ENCODE assay signal across 8 mouse cellular contexts in genomic region chr5:53123525-53124286, GRCm38 (mm10).
DNase-seq lines count a peak whose midpoint lies in the region; ATAC-seq and TF ChIP-seq lines count a peak whose summit lies in the region.
"Had no signal": no experiment of that assay in that cellular context is flagged by ENCODE, and none has a peak within 500 bp of the region (broad histone marks: within the 10 kb centered on the region; RNA-seq: fewer than 3 reads in every experiment).

No protein-coding gene starts in this region.

- H3K4me2 ChIP-seq in embryonic facial prominence, embryonic 11.5 days (ENCODE audit: low read depth, low read length), result no peak overlapping the region
- no peak overlapping the region for H3K4me2 ChIP-seq in intestine, embryonic 14.5 days (ENCODE audit: low read length)
- H3K4me2 ChIP-seq in stomach, postnatal 0 days (replicated peaks; ENCODE audit: low read depth), result no peak overlapping the region
- H3K4me2 ChIP-seq: liver, embryonic 13.5 days had no signal

- no peak overlapping the region for H3K27ac ChIP-seq in left cerebral cortex, adult 2 months
- H3K27ac ChIP-seq in embryonic facial prominence, embryonic 11.5 days (replicated peaks; ENCODE audit: low read depth, low read length), result no peak overlapping the region
- no peak overlapping the region for H3K27ac ChIP-seq in intestine, embryonic 14.5 days (ENCODE audit: low read depth)
- H3K27ac ChIP-seq in stomach, postnatal 0 days (replicated peaks), result no peak overlapping the region
- H3K27ac ChIP-seq: liver, embryonic 13.5 days had no signal

- DNase-seq in left cerebral cortex, adult 2 months (ENCODE audit: extremely low spot score in 1 of 2, low spot score in 2 of 2), result no peak
- no peak for DNase-seq in left cerebral cortex, postnatal 36 days (ENCODE audit: low spot score in 2 of 2)
- DNase-seq in adrenal gland, postnatal 14 days, result peak; percentile 63
- peak; percentile 64 for DNase-seq in embryonic facial prominence, embryonic 11.5 days (ENCODE audit: low spot score)
- DNase-seq in intestine, embryonic 14.5 days (ENCODE audit: low spot score), result no peak
- DNase-seq in lung, postnatal 14 days, result peak; percentile 59
- no peak for DNase-seq in stomach, postnatal 0 days (ENCODE audit: low spot score)
- DNase-seq: liver, embryonic 13.5 days had no signal

- H3K9me3 ChIP-seq in embryonic facial prominence, embryonic 11.5 days (replicated peaks; ENCODE audit: control insufficient read depth, low read length), result no peaks in the 10 kb centered on the region
- no peaks in the 10 kb centered on the region for H3K9me3 ChIP-seq in intestine, embryonic 14.5 days (ENCODE audit: control insufficient read depth, low read length)
- no peaks in the 10 kb centered on the region for H3K9me3 ChIP-seq in stomach, postnatal 0 days (ENCODE audit: control insufficient read depth, low read length)
- H3K9me3 ChIP-seq: liver, embryonic 13.5 days had no signal

- H3K9ac ChIP-seq in embryonic facial prominence, embryonic 11.5 days (replicated peaks; ENCODE audit: low read length), result no peak overlapping the region
- no peak overlapping the region for H3K9ac ChIP-seq in intestine, embryonic 14.5 days (ENCODE audit: low read length)
- H3K9ac ChIP-seq in stomach, postnatal 0 days (ENCODE audit: low read length), result no peak overlapping the region
- H3K9ac ChIP-seq: liver, embryonic 13.5 days had no signal

- 48% methylated on average over 10 of the region's 10 CpGs for WGBS in embryonic facial prominence, embryonic 11.5 days
- 45% methylated on average over 10 of the region's 10 CpGs for WGBS in intestine, embryonic 14.5 days
- 40% methylated on average over 10 of the region's 10 CpGs for WGBS in stomach, postnatal 0 days

- peak; percentile 79 for ATAC-seq in embryonic facial prominence, embryonic 11.5 days (replicated peaks; ENCODE audit: insufficient number of reproducible peaks, low FRiP score, low TSS enrichment, low read depth)
- 0 out of 2 replicates have a peak, but pooled peaks have one; percentile 65 for ATAC-seq in intestine, embryonic 14.5 days (replicated peaks; ENCODE audit: low FRiP score, low TSS enrichment, low read depth)
- ATAC-seq in stomach, postnatal 0 days (ENCODE audit: low FRiP score, low TSS enrichment), result 0 out of 2 replicates have a peak, but pooled peaks have one; percentile 56

- TF ChIP-seq EP300 in stomach, postnatal 0 days (optimal IDR thresholded peaks at IDR 0.05), result no peak

- TF ChIP-seq CTCF in left cerebral cortex, adult 2 months (IDR thresholded peaks at IDR 0.05), result peak; percentile 74
- TF ChIP-seq CTCF in stomach, postnatal 0 days (IDR thresholded peaks at IDR 0.05; ENCODE audit: low read depth), result peak; percentile 83

- H3K4me1 ChIP-seq in embryonic facial prominence, embryonic 11.5 days (ENCODE audit: control insufficient read depth, insufficient read depth, low read length), result no peaks in the 10 kb centered on the region
- H3K4me1 ChIP-seq in intestine, embryonic 14.5 days (replicated peaks; ENCODE audit: control insufficient read depth, insufficient read depth, low read length), result no peaks in the 10 kb centered on the region
- no peaks in the 10 kb centered on the region for H3K4me1 ChIP-seq in stomach, postnatal 0 days (replicated peaks; ENCODE audit: control insufficient read depth, insufficient read depth)
- H3K4me1 ChIP-seq: liver, embryonic 13.5 days had no signal

- no peaks in the 10 kb centered on the region for H3K27me3 ChIP-seq in embryonic facial prominence, embryonic 11.5 days (ENCODE audit: control insufficient read depth, insufficient read depth, low read length)
- H3K27me3 ChIP-seq in intestine, embryonic 14.5 days (replicated peaks; ENCODE audit: control insufficient read depth, insufficient read depth, low read length), result no peaks in the 10 kb centered on the region
- no peaks in the 10 kb centered on the region for H3K27me3 ChIP-seq in stomach, postnatal 0 days (ENCODE audit: control insufficient read depth, insufficient read depth, low read length)
- H3K27me3 ChIP-seq: liver, embryonic 13.5 days had no signal

- no peak overlapping the region for H3K4me3 ChIP-seq in left cerebral cortex, adult 2 months
- no peak overlapping the region for H3K4me3 ChIP-seq in embryonic facial prominence, embryonic 11.5 days (ENCODE audit: low read depth, low read length)
- no peak overlapping the region for H3K4me3 ChIP-seq in intestine, embryonic 14.5 days (ENCODE audit: low read depth, low read length)
- no peak overlapping the region for H3K4me3 ChIP-seq in stomach, postnatal 0 days (ENCODE audit: low read depth, low read length)
- H3K4me3 ChIP-seq: liver, embryonic 13.5 days had no signal

- H3K36me3 ChIP-seq in embryonic facial prominence, embryonic 11.5 days (replicated peaks; ENCODE audit: control insufficient read depth, insufficient read depth, low read depth, low read length), result no peaks in the 10 kb centered on the region
- H3K36me3 ChIP-seq in intestine, embryonic 14.5 days (ENCODE audit: control insufficient read depth, insufficient read depth, low read length), result no peaks in the 10 kb centered on the region
- H3K36me3 ChIP-seq in stomach, postnatal 0 days (ENCODE audit: control insufficient read depth, insufficient read depth, low read length), result no peaks in the 10 kb centered on the region
- H3K36me3 ChIP-seq: liver, embryonic 13.5 days had no signal

- intact Hi-C loops in left cerebral cortex, adult 2 months (cut with DNase I), result loop anchor here (1.0 kb wide), 1 partner anchor 244 kb away; no protein-coding TSS in a partner anchor
- intact Hi-C loops in left cerebral cortex, postnatal 36 days (cut with DNase I), result loop anchor here (5.0 kb wide), 1 partner anchor 246 kb away; no protein-coding TSS in a partner anchor

Comparison
In these comparisons a context has a peak if more than half of its experiments do, and no peak if none do; other contexts are left out.
1. DNase-seq: peak in adrenal gland, postnatal 14 days (single experiment), embryonic facial prominence, embryonic 11.5 days (single experiment) and lung, postnatal 14 days (single experiment); none in left cerebral cortex, adult 2 months (0 of 2), left cerebral cortex, postnatal 36 days (0 of 2), intestine, embryonic 14.5 days (single experiment) and stomach, postnatal 0 days (single experiment).
2. Peak in every context shown above with its lines, with median percentiles within 50 percentile points of each other: ATAC-seq.